Mouse (Mus musculus) heart, adult 8-10 months (tissue): ENCODE data around the gene Slc39a11. TPM values are rescaled to one million over a fixed set of nuclear protein-coding genes. Genes with fewer than 3 reads are reported as not detected.

Source experiments
- DNase-seq: peaks from one replicate; pipeline ENCODE4 v3.0.0; 2022; ENCODE audit warnings: low spot score
- total RNA-seq, 4 experiments: library from RNA; stranded (reverse); gene quantifications; 2 replicates each; pipeline ENCODE4 v1.2.4; 2022

Gene Slc39a11
- total RNA-seq, 4 experiments from 2014 or later, result 2.8 to 4.4 (median 4.0) TPM

- DNase-seq, result no peak
Measured at GRCm38 (mm10) chr11:113196234-113197007, 453.5 kb downstream of the Slc39a11 start.

Other genes starting within 250 kb of the Slc39a11 start
- gene Sstr2, start 30.7 kb downstream of the Slc39a11 start, total RNA-seq, result not detected
- gene Cog1, start 910 bp downstream of the Slc39a11 start, total RNA-seq, result 10 to 100 TPM; 21.0 to 26.0 (median 22.8) TPM
- 10 to 100 TPM; 15.0 to 16.7 (median 15.8) TPM for gene Fam104a, start 34.1 kb upstream of the Slc39a11 start, total RNA-seq
- gene D11Wsu47e, start 34.3 kb upstream of the Slc39a11 start, total RNA-seq, result 1 to 10 TPM; 5.9 to 8.4 (median 6.8) TPM
- gene Cpsf4l, start 59.9 kb upstream of the Slc39a11 start, total RNA-seq, result not detected
- 10 to 100 TPM in 3 of 4 experiments, 1 to 10 TPM in 1; 9.7 to 16.5 (median 14.7) TPM for gene Cdc42ep4, start 101.8 kb upstream of the Slc39a11 start, total RNA-seq